Mouse (Mus musculus) MEL (cell line): ENCODE results near the gene Gpsm3. TPM values are rescaled to one million over a fixed set of nuclear protein-coding genes. Genes with fewer than 3 reads are reported as not detected.
A peak's percentile ranks its signal among the peaks of the same experiment; 100 is the strongest.

Experiments used
- DNase-seq: peaks from one replicate; pipeline ENCODE4 v3.0.0; 2011; ENCODE audit warnings: low read depth, low spot score
- H3K27ac ChIP-seq: 2 replicates; pipeline ENCODE4 v1.5.1; 2012; ENCODE audit warnings: low read depth, mild to moderate bottlenecking, control low read depth, low read length, moderate library complexity; ENCODE audit not compliant: control insufficient read depth
- H3K27me3 ChIP-seq, 2 experiments: fragments of 150-350 bp in 1 of 2; sonication (generic) in 1 of 2; 2 replicates each; pipeline ENCODE4 v1.6.1; 2012; ENCODE audit warnings: low read length in 2 of 2, mild to moderate bottlenecking in 2 of 2, improper control_type of control experiment in 1 of 2, moderate library complexity in 1 of 2; ENCODE audit not compliant: insufficient read depth in 2 of 2, control insufficient read depth in 1 of 2
- H3K36me3 ChIP-seq, 2 experiments: 2 replicates each; pipeline ENCODE4 v1.6.1; 2012 to 2014; ENCODE audit warnings: low read length in 2 of 2, improper control_type of control experiment in 1 of 2, inconsistent platforms in 1 of 2, mild to moderate bottlenecking in 1 of 2; ENCODE audit not compliant: insufficient read depth in 2 of 2, control insufficient read depth in 1 of 2
- H3K4me1 ChIP-seq, 2 experiments: fragments of 150-350 bp in 1 of 2; sonication (generic) in 1 of 2; 2 replicates each; pipeline ENCODE4 v1.6.1; 2012; ENCODE audit warnings: low read length in 2 of 2, improper control_type of control experiment in 1 of 2, mild to moderate bottlenecking in 1 of 2; ENCODE audit not compliant: insufficient read depth in 2 of 2, control insufficient read depth in 1 of 2
- H3K4me3 ChIP-seq, 2 experiments: fragments of 150-350 bp in 1 of 2; sonication (generic) in 1 of 2; 2 replicates each; pipeline ENCODE4 v1.5.1; 2012; ENCODE audit warnings: low read depth in 2 of 2, low read length in 2 of 2, mild to moderate bottlenecking in 2 of 2, moderate library complexity in 2 of 2, control low read depth in 1 of 2, improper control_type of control experiment in 1 of 2; ENCODE audit not compliant: control insufficient read depth in 1 of 2, insufficient read depth in 1 of 2
- H3K79me2 ChIP-seq: 2 replicates; pipeline ENCODE4 v1.6.1; 2012; ENCODE audit warnings: mild to moderate bottlenecking, low read length, moderate library complexity; ENCODE audit not compliant: control insufficient read depth, poor library complexity, insufficient read depth
- H3K9ac ChIP-seq: 2 replicates; pipeline ENCODE4 v1.6.1; 2012; ENCODE audit warnings: low read depth, mild to moderate bottlenecking, control low read depth, low read length, moderate library complexity; ENCODE audit not compliant: control insufficient read depth, poor library complexity, severe bottlenecking
- H3K9me3 ChIP-seq: fragments of 150-350 bp; sonication (generic); replicated peaks from 2 replicates; pipeline ENCODE4 v1.6.1; 2012; ENCODE audit warnings: mild to moderate bottlenecking, low read length, improper control_type of control experiment, moderate library complexity; ENCODE audit not compliant: insufficient read depth
- CHD1 ChIP-seq: IDR thresholded peaks from 2 replicates; pipeline ENCODE4 v1.6.1; 2012; ENCODE audit warnings: low read depth, mild to moderate bottlenecking, inconsistent platforms, low read length, improper control_type of control experiment
- CHD2 ChIP-seq: IDR thresholded peaks from 2 replicates; pipeline ENCODE4 v1.6.1; 2011; ENCODE audit warnings: low read length, improper control_type of control experiment
- CTCF ChIP-seq, 3 experiments: IDR thresholded peaks in 2 of 3; conservative IDR thresholded peaks in 1 of 3; 2 replicates each; pipeline ENCODE4 v1.5.1; 2011 to 2012; ENCODE audit warnings: low read length in 3 of 3, low read depth in 2 of 3, mild to moderate bottlenecking in 2 of 3, improper control_type of control experiment in 1 of 3, inconsistent platforms in 1 of 3, mixed read lengths in 1 of 3, moderate library complexity in 1 of 3; ENCODE audit not compliant: control insufficient read depth in 1 of 3, insufficient read depth in 1 of 3, poor library complexity in 1 of 3, severe bottlenecking in 1 of 3
- ETS1 ChIP-seq: IDR thresholded peaks from 2 replicates; pipeline ENCODE4 v1.6.1; 2012; ENCODE audit warnings: low read depth, mild to moderate bottlenecking, inconsistent platforms, low read length, improper control_type of control experiment, moderate library complexity
- GABPA ChIP-seq: IDR thresholded peaks from 2 replicates; pipeline ENCODE4 v1.6.1; 2012; ENCODE audit warnings: low read depth, mild to moderate bottlenecking, inconsistent platforms, low read length, improper control_type of control experiment, moderate library complexity
- JUND ChIP-seq: IDR thresholded peaks from 2 replicates; pipeline ENCODE4 v1.6.1; 2011; ENCODE audit warnings: low read depth, mild to moderate bottlenecking, improper control_type of control experiment, low read length
- KAT2A ChIP-seq: conservative IDR thresholded peaks from 2 replicates; pipeline ENCODE4 v1.6.1; 2012; ENCODE audit warnings: low read depth, low read length, improper control_type of control experiment, inconsistent platforms
- MAX ChIP-seq: IDR thresholded peaks from 2 replicates; pipeline ENCODE4 v1.6.1; 2011; ENCODE audit warnings: low read length, improper control_type of control experiment
- MYB ChIP-seq: IDR thresholded peaks from 2 replicates; pipeline ENCODE4 v1.6.1; 2011; ENCODE audit warnings: mild to moderate bottlenecking, low read depth, low read length, improper control_type of control experiment
- MYC ChIP-seq: IDR thresholded peaks from 2 replicates; pipeline ENCODE4 v1.6.1; 2011; ENCODE audit warnings: low read depth, mild to moderate bottlenecking, low read length, improper control_type of control experiment, moderate library complexity
- NELFE ChIP-seq: IDR thresholded peaks from 2 replicates; pipeline ENCODE4 v1.6.1; 2011; ENCODE audit warnings: low read depth, low read length, improper control_type of control experiment
- POLR2A ChIP-seq, 2 experiments: IDR thresholded peaks; 2 replicates each; pipeline ENCODE4 v1.6.1; 2011 to 2012; ENCODE audit warnings: low read length in 2 of 2, mild to moderate bottlenecking in 2 of 2, control low read depth in 1 of 2, improper control_type of control experiment in 1 of 2, low read depth in 1 of 2, moderate library complexity in 1 of 2; ENCODE audit not compliant: control insufficient read depth in 1 of 2, insufficient read depth in 1 of 2, poor library complexity in 1 of 2
- POLR2AphosphoS2 ChIP-seq: IDR thresholded peaks from 2 replicates; pipeline ENCODE4 v1.6.1; 2011; ENCODE audit warnings: low read length, improper control_type of control experiment
- RCOR1 ChIP-seq: IDR thresholded peaks from 2 replicates; pipeline ENCODE4 v1.6.1; 2012; ENCODE audit warnings: low read depth, mild to moderate bottlenecking, inconsistent platforms, low read length, improper control_type of control experiment
- SIN3A ChIP-seq: IDR thresholded peaks from 2 replicates; pipeline ENCODE4 v1.6.1; 2012; ENCODE audit warnings: low read length, improper control_type of control experiment, inconsistent platforms
- TAL1 ChIP-seq: IDR thresholded peaks from 2 replicates; pipeline ENCODE4 v1.6.1; 2012; ENCODE audit warnings: mild to moderate bottlenecking, inconsistent platforms, low read length, moderate library complexity, mixed read lengths
- TCF12 ChIP-seq: IDR thresholded peaks from 2 replicates; pipeline ENCODE4 v1.6.1; 2014; ENCODE audit warnings: low read depth, mild to moderate bottlenecking, inconsistent platforms, low read length, improper control_type of control experiment, moderate library complexity
- UBTF ChIP-seq: IDR thresholded peaks from 2 replicates; pipeline ENCODE4 v1.6.1; 2012; ENCODE audit warnings: low read depth, mild to moderate bottlenecking, inconsistent platforms, low read length, improper control_type of control experiment, moderate library complexity, borderline replicate concordance; ENCODE audit not compliant: insufficient read depth
- ZC3H11A ChIP-seq: IDR thresholded peaks from 2 replicates; pipeline ENCODE4 v1.6.1; 2012; ENCODE audit warnings: low read depth, mild to moderate bottlenecking, inconsistent platforms, low read length, improper control_type of control experiment
- ZMIZ1 ChIP-seq: IDR thresholded peaks from 2 replicates; pipeline ENCODE4 v1.6.1; 2012; ENCODE audit warnings: low read depth, mild to moderate bottlenecking, inconsistent platforms, low read length, improper control_type of control experiment, moderate library complexity
- polyA plus RNA-seq, 2 experiments: library from polyadenylated mRNA; stranded (reverse) in 1 of 2; unstranded in 1 of 2; fragments of >175 nt in 1 of 2; fragments of >200 nt in 1 of 2; gene quantifications; 2 replicates each; pipeline versions ENCODE4 v1.2.1 to v1.2.4; 2012; ENCODE audit warnings: low replicate concordance in 2 of 2, low read depth in 1 of 2; ENCODE audit not compliant: insufficient read length in 2 of 2, insufficient read depth in 1 of 2, missing spikeins in 1 of 2
- total RNA-seq: library from RNA; depleted of rRNA; stranded (reverse); fragments of 300-350 nt; gene quantifications from 2 replicates; pipeline ENCODE4 v1.2.3, GENCODE M21; 2012

Gene Gpsm3
- total and polyA plus RNA-seq, 3 experiments = 10.6 to 37.8 TPM; not detected in 1

DNA sequence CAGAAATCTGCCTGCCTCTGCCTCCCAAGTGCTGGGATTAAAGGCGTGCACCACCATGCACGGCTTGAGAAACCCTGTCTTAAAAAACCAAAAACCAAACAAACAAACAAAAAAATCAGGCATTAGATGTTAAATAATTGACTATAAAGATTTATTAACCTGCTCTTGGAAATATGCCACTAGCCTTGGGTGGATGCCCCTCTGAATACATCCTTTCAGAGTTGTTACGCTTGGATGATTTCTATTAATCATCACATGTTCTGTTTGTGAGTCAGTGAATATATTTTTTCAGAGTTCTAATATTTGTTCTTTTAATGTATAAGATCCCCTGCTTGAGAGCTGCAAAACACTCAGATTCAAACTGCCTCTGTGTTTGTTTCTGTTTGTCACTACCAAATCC is 35.4 kb downstream of the Gpsm3 start:
- H3K27ac ChIP-seq = no peak overlapping the region
- no peak for TF ChIP-seq ZMIZ1
- TF ChIP-seq CTCF (IDR thresholded peaks at IDR 0.05 in 2 of 3, conservative IDR thresholded peaks at IDR 0.05 in 1 of 3; ENCODE audit: control insufficient read depth in 1 of 3, insufficient read depth in 1 of 3, low read depth in 2 of 3, low read length in 3 of 3, poor library complexity in 1 of 3, severe bottlenecking in 1 of 3) = no peak
- no peak for TF ChIP-seq KAT2A
- no peak for TF ChIP-seq MYC
- no peak for TF ChIP-seq SIN3A
- TF ChIP-seq CHD1 = no peak
- TF ChIP-seq RCOR1 = no peak
- no peak for TF ChIP-seq JUND
- TF ChIP-seq ETS1 = no peak
- TF ChIP-seq MAX = no peak
- no peak for TF ChIP-seq MYB
- TF ChIP-seq CHD2 = no peak
- TF ChIP-seq NELFE = no peak
- TF ChIP-seq UBTF = no peak
- TF ChIP-seq POLR2AphosphoS2 = no peak
- TF ChIP-seq, all 39 proteins: peak for 0
- no peak overlapping the region for H3K9ac ChIP-seq
- no peak for DNase-seq
- H3K79me2 ChIP-seq = peaks cover 16% of the 10 kb centered on the region
- no peaks in the 10 kb centered on the region for H3K9me3 ChIP-seq
- H3K4me1 ChIP-seq = peaks cover 2 to 25% of the 10 kb centered on the region in 2 experiments; a peak in 3 of 4 replicates
- H3K27me3 ChIP-seq = no peaks in the 10 kb centered on the region
- peaks cover 0 to 16% of the 10 kb centered on the region in 2 experiments; a peak in 3 of 4 replicates for H3K36me3 ChIP-seq
- no peak overlapping the region for H3K4me3 ChIP-seq

DNA sequence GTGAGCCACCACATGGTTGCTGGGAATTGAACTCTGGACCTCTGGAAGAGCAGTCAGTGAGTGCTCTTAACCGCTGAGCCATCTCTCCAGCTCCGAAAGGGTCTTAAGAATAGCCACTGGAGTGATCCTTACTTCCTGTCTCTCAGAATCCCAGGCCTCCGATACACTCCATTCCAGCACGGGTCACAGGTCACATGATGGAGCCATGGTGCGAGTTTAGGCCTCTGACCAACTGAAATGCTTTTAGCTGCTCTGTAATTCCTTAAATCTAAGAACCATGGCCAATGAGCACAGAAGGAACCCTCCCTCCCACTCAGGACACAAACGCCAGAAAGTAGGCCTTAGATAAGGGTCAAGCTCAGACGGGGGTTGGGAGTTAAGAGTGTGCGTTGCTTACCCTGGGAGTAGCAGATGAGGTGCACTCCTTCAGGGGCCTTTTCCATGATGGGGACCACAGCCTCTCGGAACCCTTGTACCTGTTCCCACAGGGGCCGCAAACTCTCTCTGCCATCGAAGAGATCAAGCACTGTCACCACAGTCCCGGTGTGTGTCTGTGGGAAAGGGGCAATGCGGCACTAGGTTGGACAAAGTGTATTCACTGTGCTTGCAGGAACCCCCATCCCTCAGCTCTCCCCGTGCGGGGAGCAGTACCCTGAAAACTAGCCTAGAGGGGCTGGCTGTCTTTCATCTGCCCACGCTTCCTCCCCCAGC is 36.6 kb downstream of the Gpsm3 start:
- no peak for DNase-seq
- H3K9me3 ChIP-seq = no peaks in the 10 kb centered on the region
- peak overlapping the region; percentile 84 for H3K27ac ChIP-seq
- H3K27me3 ChIP-seq = no peaks in the 10 kb centered on the region; a peak in 1 of 4 replicates
- peak overlapping the region; percentile 86 for H3K9ac ChIP-seq
- H3K4me1 ChIP-seq = peaks cover 2 to 33% of the 10 kb centered on the region in 2 experiments; a peak in 3 of 4 replicates
- TF ChIP-seq TCF12 = no peak
- TF ChIP-seq GABPA = no peak
- no peak for TF ChIP-seq ZMIZ1
- TF ChIP-seq POLR2A (IDR thresholded peaks at IDR 0.05; ENCODE audit: control insufficient read depth in 1 of 2, insufficient read depth in 1 of 2, low read depth in 1 of 2, low read length in 2 of 2, poor library complexity in 1 of 2) = no peak
- no peak; a peak in 1 of 6 replicates for TF ChIP-seq CTCF (IDR thresholded peaks at IDR 0.05 in 2 of 3, conservative IDR thresholded peaks at IDR 0.05 in 1 of 3; ENCODE audit: control insufficient read depth in 1 of 3, insufficient read depth in 1 of 3, low read depth in 2 of 3, low read length in 3 of 3, poor library complexity in 1 of 3, severe bottlenecking in 1 of 3)
- TF ChIP-seq ZC3H11A = no peak
- TF ChIP-seq TAL1 = no peak
- TF ChIP-seq NELFE = no peak
- peaks cover 0 to 16% of the 10 kb centered on the region in 2 experiments; a peak in 3 of 4 replicates for H3K36me3 ChIP-seq
- peak overlapping the region; percentile 91 to 92 for H3K4me3 ChIP-seq
- peaks cover 16% of the 10 kb centered on the region for H3K79me2 ChIP-seq
